Mouse (Mus musculus): Measurements from ENCODE around the gene Zfp286.

Zfp286 gene

DNA sequence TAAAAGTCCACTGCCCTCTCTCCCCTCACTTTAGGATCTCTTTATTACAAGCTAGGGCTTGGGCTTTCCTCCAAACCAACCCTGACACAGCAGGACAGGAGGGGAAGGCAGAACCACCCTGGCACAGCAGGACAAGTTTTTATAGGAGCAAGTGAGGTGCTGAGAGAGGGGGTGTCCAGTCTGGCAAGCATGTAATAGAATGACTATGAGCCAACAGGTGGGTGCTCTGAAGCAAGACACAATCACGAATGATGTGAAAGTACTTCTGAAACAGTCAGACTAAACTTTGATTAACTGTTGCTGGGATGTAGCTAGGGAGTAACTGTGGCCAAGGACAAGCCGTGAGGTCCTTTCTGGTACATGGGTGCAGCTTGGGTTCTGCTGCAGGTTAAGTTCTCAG, 83.1 kb downstream of the Zfp286 start:
- no peak for DNase-seq (ENCODE audit: low spot score)
